Mouse (Mus musculus): Measurements from ENCODE around the gene Gatd1.

Gene Gatd1

GRCm38 (mm10) chr7:141441460-141441859 lies 27.5 kb upstream of the Gatd1 start:
- no peak for DNase-seq

GRCm38 (mm10) chr7:141440613-141441012 lies 26.7 kb upstream of the Gatd1 start:
- DNase-seq, result peak; percentile 57

DNA sequence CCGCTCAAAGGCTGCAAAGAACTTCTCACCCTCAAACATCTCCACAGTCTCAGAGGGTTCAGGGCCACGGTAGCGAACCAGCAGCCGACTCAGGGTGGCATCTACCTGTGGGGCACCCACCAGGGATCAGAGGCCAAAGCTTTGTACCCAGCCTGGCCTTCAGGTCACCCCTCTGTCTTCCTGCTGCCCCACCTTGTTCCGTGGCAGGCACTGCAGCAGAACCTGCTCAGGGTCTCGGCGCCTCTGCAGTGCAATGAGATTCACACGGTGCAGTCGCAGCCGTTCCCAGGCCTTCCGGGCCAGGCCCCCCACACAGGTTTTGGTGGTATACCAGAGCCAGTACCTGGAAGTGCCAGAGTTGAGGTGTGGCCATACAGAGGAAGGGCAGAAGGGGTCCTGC lies 25.9 kb upstream of the Gatd1 start:
- DNase-seq, result no peak

- DNase-seq, result no peak
Measured at GRCm38 (mm10) chr7:141439140-141439679, 25.3 kb upstream of the Gatd1 start.

DNA sequence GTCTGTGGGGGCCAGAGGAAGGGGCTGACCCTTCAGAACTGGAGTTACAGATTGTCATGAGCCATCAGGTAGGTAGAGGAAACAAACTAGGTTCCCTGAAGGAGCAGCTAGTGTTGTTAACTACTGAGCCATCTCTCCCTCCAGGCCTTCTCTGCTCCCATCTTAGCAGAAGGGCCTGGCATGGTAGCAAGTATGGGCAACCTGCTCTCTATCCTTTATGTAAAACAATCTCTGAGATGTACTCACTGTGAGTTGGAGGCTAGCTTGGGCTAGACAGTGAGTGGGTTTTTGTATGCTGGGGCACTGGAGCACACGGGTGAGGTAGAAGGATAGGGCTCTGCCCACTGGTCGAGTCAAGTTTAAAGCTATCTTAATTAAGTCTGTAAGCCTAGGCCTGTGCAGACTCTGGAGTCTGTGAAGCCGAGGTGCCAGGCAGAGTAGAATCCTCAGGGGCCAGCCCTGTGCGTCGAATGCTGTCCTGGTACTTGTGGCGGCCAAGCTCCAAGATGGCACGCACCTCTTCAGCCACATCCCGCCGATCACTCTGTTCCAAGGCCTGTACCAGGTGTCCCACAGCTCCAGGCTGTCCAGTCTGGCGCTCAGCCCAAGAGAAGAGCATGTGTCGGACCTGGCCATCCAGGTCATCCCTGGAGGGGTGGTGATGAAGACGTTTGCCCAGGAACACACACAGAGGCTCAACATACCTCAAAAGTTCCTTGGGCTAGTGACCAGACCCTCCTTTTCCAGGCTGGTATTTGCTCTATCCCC lies 24.4 kb upstream of the Gatd1 start:
- DNase-seq, result no peak

DNA sequence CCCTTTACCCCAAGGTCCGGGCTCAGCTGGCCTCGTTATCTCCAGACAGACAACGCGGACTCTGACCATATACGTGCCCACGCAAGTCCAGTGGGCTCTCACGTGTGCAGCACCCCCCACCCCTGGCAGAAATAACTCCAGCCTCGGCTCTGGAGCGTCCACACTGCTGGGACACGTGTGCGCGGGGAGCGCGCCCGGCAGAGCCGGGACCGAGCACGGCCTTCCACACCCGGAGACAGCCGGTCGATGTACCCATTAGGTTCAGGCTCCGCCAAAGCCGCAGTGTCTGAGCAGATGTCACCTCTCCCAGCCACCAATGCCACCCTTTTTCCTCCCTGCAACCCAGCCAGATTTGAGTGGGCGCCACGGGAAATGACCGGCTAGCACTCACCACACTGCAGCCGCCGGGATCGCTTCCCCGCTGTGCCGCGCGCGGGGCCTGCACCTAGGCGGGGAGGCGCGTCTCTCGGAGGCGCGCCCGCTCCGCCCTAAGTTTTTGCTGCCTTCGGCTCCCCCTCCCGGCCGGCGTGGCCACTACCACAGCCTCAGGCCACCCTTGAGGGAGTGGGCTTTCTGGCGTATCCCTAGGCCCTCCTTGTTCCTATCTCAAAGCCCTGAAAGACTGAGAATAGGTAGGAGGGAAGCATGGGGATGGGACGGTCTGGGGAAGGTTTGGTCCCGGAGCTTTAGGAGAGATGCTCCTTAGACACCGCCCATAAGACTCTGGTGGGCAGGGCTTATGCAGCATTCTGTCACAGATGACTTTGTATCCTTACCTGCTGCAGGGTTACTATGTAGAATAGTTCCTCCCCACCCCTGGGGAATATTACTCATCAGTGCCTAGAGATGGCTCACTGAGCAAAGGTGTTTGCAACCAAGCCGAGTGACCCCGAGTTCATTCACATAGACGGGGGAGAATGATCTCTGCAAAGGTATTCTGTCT lies 23.5 kb upstream of the Gatd1 start, which contains the start of gene Slc25a22:
Gene Slc25a22, minus strand, starts transcription at position 715 of the 943 bp plus-strand sequence.
- peak; percentile 89 for DNase-seq

- no peak for DNase-seq
Measured at GRCm38 (mm10) chr7:141436523-141436892, 22.6 kb upstream of the Gatd1 start.

GRCm38 (mm10) chr7:141435856-141436522 lies 22.1 kb upstream of the Gatd1 start:
- DNase-seq, result peak; percentile 9

DNA sequence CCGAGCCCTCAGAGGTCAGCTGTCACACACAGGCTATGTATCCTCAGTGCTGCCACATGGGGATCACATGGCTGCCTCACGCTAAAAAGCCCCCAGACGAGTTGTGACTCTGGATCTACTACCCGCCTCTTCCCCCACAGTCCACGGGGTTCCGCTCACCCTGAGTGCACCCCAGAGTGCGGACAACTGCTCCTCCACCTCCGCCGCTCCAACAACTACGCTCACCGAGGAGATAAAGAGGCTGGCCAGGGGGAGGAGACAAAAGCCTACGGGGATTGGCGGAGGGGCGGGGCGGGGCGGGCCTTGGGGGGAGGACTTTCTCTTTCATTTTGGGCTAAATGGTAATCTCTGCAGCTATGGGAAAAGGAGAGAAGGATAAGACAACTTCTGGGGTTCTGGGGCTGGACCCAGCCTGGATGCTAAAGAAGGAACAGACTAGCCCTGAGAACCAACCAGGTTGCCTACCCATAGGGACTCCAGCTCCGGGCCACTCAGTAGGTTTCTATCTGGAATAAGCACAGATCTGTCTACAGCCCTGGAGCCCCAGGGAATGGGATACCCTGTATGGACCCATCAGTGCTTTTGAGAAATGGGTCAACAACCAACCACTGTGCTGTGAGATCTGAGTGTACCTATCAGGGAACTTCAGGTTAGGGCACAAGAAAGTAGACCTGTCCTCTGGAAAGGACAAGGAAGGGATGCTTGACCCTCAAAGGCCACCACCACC lies 21.4 kb upstream of the Gatd1 start:
- DNase-seq, result peak; percentile 77

- peak; percentile 48 for DNase-seq
Measured at GRCm38 (mm10) chr7:141434464-141434863, 20.5 kb upstream of the Gatd1 start.

DNA sequence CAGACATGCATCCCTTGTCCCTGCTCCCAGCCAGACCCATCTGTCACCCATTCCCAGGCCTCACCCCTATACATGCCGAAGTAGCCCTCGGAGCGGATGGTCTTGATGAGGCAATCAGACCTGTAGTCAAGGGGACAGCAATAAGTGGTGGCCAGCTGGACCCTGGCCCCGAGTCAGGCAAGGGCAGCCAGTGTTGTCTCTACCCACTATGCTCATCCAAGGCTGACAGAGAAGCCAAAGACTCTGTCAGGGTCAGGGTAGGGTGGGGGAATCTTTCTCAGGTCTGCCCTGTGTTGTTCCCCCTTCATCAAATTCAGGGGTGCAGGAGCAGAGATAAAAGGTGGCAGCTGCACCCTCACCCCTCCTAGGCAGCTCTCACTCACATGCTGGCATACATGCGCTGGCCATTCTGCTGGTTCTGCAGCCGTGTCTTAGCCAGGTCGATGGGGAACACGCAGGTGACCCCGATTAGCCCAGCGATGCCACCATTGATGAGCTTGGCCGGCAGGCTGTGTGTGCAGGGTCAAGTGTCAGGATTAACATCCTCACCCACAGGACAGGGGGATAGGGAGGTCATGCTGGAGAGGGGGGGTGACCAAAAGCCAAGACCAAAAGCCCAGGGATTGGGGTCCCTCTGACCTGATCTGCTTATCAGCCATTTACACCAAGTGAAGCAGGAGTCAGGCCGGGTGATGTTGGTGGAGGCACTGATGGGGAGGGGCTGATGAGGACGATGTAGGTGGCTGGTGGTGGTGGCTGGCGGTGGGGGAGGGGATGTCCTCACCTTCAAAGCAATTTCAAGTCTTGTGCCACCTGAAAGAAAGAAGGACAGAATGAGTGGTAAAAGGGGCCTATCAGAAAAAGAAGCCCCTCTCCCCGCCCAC lies 19.8 kb upstream of the Gatd1 start:
- peak; percentile 5 for DNase-seq

DNA sequence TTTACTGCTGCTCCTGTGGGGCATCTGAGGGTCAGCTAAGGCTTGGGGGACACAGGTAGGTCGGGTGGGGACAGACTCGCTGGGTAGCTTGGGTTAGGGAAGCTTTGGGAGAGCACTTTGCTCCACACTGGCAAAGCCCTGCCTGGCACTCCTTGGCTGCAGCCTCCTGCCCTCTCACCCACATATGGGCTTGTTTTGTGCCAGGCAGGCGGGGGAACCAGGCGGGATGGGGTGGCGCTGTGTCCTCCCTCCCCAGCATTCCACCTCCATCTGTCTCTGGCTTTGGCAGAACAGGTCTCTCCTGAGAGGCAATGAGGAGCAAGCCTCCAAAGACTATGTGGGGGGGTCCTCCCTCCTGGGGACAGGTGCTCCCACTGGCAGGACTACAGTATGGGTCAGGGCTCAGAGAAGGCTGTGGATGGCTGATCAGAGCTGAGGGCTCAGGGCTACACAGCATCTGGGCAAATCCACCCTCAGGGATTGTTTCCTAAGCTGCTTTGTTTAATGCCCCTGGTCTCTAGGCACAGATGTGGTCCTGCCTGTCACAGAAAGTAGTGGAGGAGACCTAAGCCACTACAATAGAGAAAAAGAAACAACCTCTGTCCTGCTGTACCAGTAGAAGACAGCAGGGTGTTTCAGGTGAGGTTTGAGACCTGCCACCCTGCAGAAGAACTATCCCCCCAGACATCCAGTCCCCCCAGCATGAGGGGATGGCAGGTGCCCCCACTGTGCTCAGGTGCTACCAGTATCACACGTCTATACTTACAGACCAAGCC lies 19.0 kb upstream of the Gatd1 start:
- DNase-seq, result peak; percentile 5

GRCm38 (mm10) chr7:141432186-141432611 lies 18.3 kb upstream of the Gatd1 start:
- no peak for DNase-seq

- no peak for DNase-seq
Measured at GRCm38 (mm10) chr7:141431434-141432185, 17.7 kb upstream of the Gatd1 start.

- no peak for DNase-seq
Measured at GRCm38 (mm10) chr7:141430585-141431240, 16.8 kb upstream of the Gatd1 start.

- DNase-seq, result no peak
Measured at GRCm38 (mm10) chr7:141429840-141430584, 16.1 kb upstream of the Gatd1 start.

DNA sequence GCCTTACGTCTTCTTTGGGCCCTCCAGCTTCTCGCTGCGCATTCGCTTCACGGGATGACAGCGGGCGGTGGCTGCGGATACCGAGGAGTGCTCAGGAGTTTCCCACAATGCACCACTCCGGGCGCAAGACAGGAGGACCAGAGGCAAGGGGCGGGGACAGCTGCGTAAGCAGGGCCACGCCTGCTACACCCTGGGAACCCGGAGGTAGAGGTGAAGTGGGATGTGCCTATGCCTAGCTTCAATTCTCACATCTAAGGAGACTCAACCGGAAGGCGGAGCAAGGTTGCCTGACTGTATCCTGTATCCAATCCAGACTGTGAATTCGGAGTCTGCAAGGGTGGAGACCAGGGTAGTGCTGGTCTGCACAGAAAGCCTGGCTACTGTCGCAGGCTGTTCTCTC lies 15.4 kb upstream of the Gatd1 start, which contains the start of gene Cend1:
Gene Cend1, minus strand, starts transcription at position 182 of the 400 bp plus-strand sequence.
- DNase-seq, result peak; percentile 15

DNA sequence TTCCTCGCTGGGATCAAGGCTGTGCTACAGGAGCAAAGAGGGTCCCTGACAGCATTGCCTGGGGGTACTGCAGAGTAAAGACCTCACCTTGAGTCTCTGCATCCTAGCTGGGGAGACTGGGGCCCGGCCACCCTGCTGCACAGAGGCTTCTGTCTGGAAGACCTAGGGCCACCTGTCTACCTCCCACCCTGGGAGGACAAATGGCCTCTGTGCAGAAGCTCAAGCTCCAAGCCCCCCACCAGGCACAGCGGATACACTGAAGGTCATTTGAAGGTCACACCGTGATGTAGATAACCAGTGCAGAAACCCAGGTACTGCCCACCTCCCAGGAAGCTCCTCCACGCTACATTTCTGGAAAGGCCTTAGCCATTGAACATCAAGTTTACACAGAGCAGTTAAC lies 14.8 kb upstream of the Gatd1 start:
- DNase-seq, result no peak
